Mouse (Mus musculus): Measurements from ENCODE around the gene Lipt1.

GRCm38 (mm10) chr1:37912751-37913150, 41.2 kb downstream of the Lipt1 start:
- TF ChIP-seq CTCF (IDR thresholded peaks at IDR 0.05; ENCODE audit: extremely low read depth, insufficient read depth, insufficient read length, insufficient replicate concordance) (no peak), POLR2A (IDR thresholded peaks at IDR 0.05; ENCODE audit: low read depth, low read length) (no peak)
